Mouse (Mus musculus) small intestine, adult 2 months (tissue): Measurements from ENCODE around the gene Atp2b2.

ENCODE experiments used
- CTCF ChIP-seq: fragments of 200-500 bp; IDR thresholded peaks from 2 replicates; pipeline ENCODE4 v1.5.1; 2012; ENCODE audit warnings: low read depth, mild to moderate bottlenecking, control low read depth, inconsistent platforms, low read length, moderate library complexity, mixed read lengths; ENCODE audit not compliant: insufficient replicate concordance, insufficient read length; ENCODE audit errors: extremely low read depth
- POLR2A ChIP-seq: fragments of 200-500 bp; IDR thresholded peaks from 2 replicates; pipeline ENCODE4 v1.6.1; 2012; ENCODE audit warnings: low read depth, mild to moderate bottlenecking, control low read depth, inconsistent platforms, low read length, moderate library complexity

DNA sequence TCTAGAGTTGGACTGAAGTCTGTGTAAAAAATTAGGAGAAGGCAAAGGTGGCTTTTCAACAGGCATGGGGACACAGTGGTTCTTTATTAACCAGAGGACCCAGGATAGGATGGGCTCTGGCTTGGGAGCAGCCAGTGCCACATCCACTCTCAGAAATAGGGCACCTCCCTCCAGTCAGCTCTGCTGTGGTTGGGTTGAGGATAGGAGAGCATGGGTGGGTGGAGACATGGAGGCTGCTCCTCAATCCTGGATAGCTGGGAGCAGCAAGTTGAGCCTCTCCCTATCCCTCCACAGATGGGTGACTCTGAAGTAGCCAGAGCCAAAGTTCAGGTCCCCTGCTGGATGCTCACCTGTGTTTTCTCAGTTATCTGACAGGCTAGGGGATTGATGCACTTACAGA lies 297.3 kb downstream of the Atp2b2 start:
- no peak for TF ChIP-seq CTCF
- no peak for TF ChIP-seq POLR2A
